Mouse (Mus musculus) brain, embryonic 14.5 days (tissue): ENCODE results near the gene Depdc5.

Experiments
- CTCF ChIP-seq: fragments of 200-500 bp; IDR thresholded peaks from 2 replicates; pipeline ENCODE4 v1.5.1; 2012; ENCODE audit warnings: inconsistent platforms, mild to moderate bottlenecking, moderate library complexity, borderline replicate concordance; ENCODE audit not compliant: insufficient read depth, insufficient read length; ENCODE audit errors: extremely low read depth
- POLR2A ChIP-seq: fragments of 200-500 bp; IDR thresholded peaks from 2 replicates; pipeline ENCODE4 v1.6.1; 2012; ENCODE audit warnings: mild to moderate bottlenecking, inconsistent platforms, borderline replicate concordance; ENCODE audit not compliant: poor library complexity, insufficient read depth, insufficient read length, severe bottlenecking; ENCODE audit errors: extremely low read depth

DNA sequence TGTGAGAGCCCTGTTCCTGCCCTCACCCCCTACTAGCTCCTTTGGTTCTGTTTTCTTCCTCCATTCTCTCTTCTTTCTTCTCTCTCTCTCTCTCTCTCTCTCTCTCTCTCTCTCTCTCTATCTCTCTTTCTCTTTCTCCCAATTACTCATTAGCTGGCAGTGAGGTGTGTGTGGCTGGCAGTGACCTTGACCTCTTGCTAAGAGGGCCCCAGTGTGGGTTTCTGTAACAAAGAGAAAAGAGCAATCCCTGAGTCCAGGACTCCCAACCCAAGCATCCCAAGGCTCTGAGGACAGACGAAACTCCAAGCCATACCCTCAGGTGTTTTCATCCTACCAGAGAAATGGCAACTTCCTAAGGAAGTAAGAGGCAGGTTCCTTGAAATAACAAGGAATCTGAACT lies 150.6 kb downstream of the Depdc5 start:
- no peak for TF ChIP-seq POLR2A
- no peak for TF ChIP-seq CTCF
